Mouse (Mus musculus) embryonic facial prominence, embryonic 12.5 days (tissue): ENCODE results near the gene Celf5. TPM values are rescaled to one million over a fixed set of nuclear protein-coding genes. Genes with fewer than 3 reads are reported as not detected.

Experiments used
- ATAC-seq: fragments of 200-750 bp; cut with Nextera tagmentation; 2 replicates; pipeline ENCODE4 v1.8.0; 2017; ENCODE audit not compliant: insufficient number of reproducible peaks, insufficient read depth, low FRiP score, low TSS enrichment
- H3K27ac ChIP-seq: fragments of 300-500 bp; sonication (generic); 2 replicates; pipeline ENCODE4 v1.5.1; 2016; ENCODE audit warnings: mild to moderate bottlenecking
- H3K27me3 ChIP-seq: fragments of 300-500 bp; sonication (generic); 2 replicates; pipeline ENCODE4 v1.6.1; 2016; ENCODE audit warnings: mild to moderate bottlenecking, moderate library complexity
- H3K36me3 ChIP-seq: fragments of 300-500 bp; sonication (generic); 2 replicates; pipeline ENCODE4 v1.6.1; 2016; ENCODE audit warnings: mild to moderate bottlenecking
- H3K4me1 ChIP-seq: fragments of 300-500 bp; sonication (generic); 2 replicates; pipeline ENCODE4 v1.6.1; 2016
- H3K4me2 ChIP-seq: fragments of 300-500 bp; sonication (generic); replicated peaks from 2 replicates; pipeline ENCODE4 v1.6.1; 2016; ENCODE audit warnings: mild to moderate bottlenecking, moderate library complexity
- H3K4me3 ChIP-seq: fragments of 300-500 bp; sonication (generic); 2 replicates; pipeline ENCODE4 v1.5.1; 2016; ENCODE audit warnings: mild to moderate bottlenecking
- H3K9ac ChIP-seq: fragments of 300-500 bp; sonication (generic); 2 replicates; pipeline ENCODE4 v1.6.1; 2016; ENCODE audit warnings: mild to moderate bottlenecking, moderate library complexity
- H3K9me3 ChIP-seq: fragments of 300-500 bp; sonication (generic); 2 replicates; pipeline ENCODE4 v1.6.1; 2016; ENCODE audit warnings: mild to moderate bottlenecking, moderate library complexity
- WGBS: fragments of 180-500 bp; shearing (Covaris S2); methylation state at CpG from one replicate; pipeline ENCODE4 v1.1.7; 2016; 5-methylcytosine and 5-hydroxymethylcytosine counted together
- polyA plus RNA-seq: library from polyadenylated mRNA; unstranded; fragments of >200 nt; fragmentation: Nextera tagmentation; extraction: Ambion mirVana; gene quantifications from 2 replicates; pipeline ENCODE4 v1.2.1, GENCODE M21; 2016

The Celf5 gene
- polyA plus RNA-seq, 1 experiment from 2014 or later, result 2.7 TPM

GRCm38 (mm10) chr10:81496969-81497368, 14.5 kb upstream of the Celf5 start:
- H3K9ac ChIP-seq, result peak overlapping the region; percentile 15; the same call in 1 of the 2 replicates
- H3K4me3 ChIP-seq, result peak overlapping the region; percentile 90
- peaks cover 22% of the 10 kb centered on the region for H3K4me1 ChIP-seq
- H3K27ac ChIP-seq, result no peak overlapping the region
- no peaks in the 10 kb centered on the region for H3K9me3 ChIP-seq
- no peaks in the 10 kb centered on the region for H3K27me3 ChIP-seq
- no peak for ATAC-seq
- H3K36me3 ChIP-seq, result peaks cover 15% of the 10 kb centered on the region
- H3K4me2 ChIP-seq, result peak overlapping the region; percentile 45
- 37% methylated on average over 4 of the region's 4 CpGs for WGBS

GRCm38 (mm10) chr10:81496264-81496901, 13.9 kb upstream of the Celf5 start, which contains the start of gene Ncln:
Ncln (minus strand) TSS chr10:81496392.
- H3K9ac ChIP-seq, result peak within 1 kb of the TSS; percentile 88

GRCm38 (mm10) chr10:81495616-81496263, 13.2 kb upstream of the Celf5 start:
- Histone ChIP-seq H3K36me3 (peaks cover 27% of the 10 kb centered on the region), H3K4me1 (peaks cover 22% of the 10 kb centered on the region), H3K4me3 (peak overlapping the region; percentile 90), H3K9me3 (no peaks in the 10 kb centered on the region), H3K27ac (no peak overlapping the region; the same call in 1 of the 2 replicates), H3K4me2 (peak overlapping the region; percentile 97), H3K9ac (peak overlapping the region; percentile 88), H3K27me3 (no peaks in the 10 kb centered on the region)
- no peak for ATAC-seq
- 2% methylated on average over 41 of the region's 41 CpGs for whole genome bisulfite sequencing

More at GRCm38 (mm10) chr10:81496264-81496901, 13.9 kb upstream of the Celf5 start, which contains the start of gene Ncln:
- H3K4me3 ChIP-seq, result peak within 1 kb of the TSS; percentile 90
- H3K36me3 ChIP-seq, result peaks cover 21% of the 10 kb centered on the region
- peak within 1 kb of the TSS; percentile 60; the same call in 1 of the 2 replicates for H3K27ac ChIP-seq
- H3K27me3 ChIP-seq, result no peaks in the 10 kb centered on the region
- peak; percentile 95 for ATAC-seq
- peak within 1 kb of the TSS; percentile 97 for H3K4me2 ChIP-seq
- WGBS, result under 1% methylated on average over 45 of the region's 45 CpGs
- no peaks in the 10 kb centered on the region for H3K9me3 ChIP-seq
- peaks cover 22% of the 10 kb centered on the region for H3K4me1 ChIP-seq

GRCm38 (mm10) chr10:81495151-81495550, 12.6 kb upstream of the Celf5 start:
- Histone ChIP-seq H3K27me3 (no peaks in the 10 kb centered on the region), H3K4me3 (peak overlapping the region; percentile 90), H3K27ac (no peak overlapping the region), H3K36me3 (peaks cover 33% of the 10 kb centered on the region), H3K9ac (peak overlapping the region; percentile 88), H3K4me2 (peak overlapping the region; percentile 97), H3K4me1 (peaks cover 22% of the 10 kb centered on the region), H3K9me3 (no peaks in the 10 kb centered on the region)
- WGBS, result 78% methylated on average over 6 of the region's 6 CpGs
- no peak for ATAC-seq

GRCm38 (mm10) chr10:81494260-81495041, 11.9 kb upstream of the Celf5 start:
- no peak overlapping the region for H3K27ac ChIP-seq
- no peak for ATAC-seq
- H3K4me1 ChIP-seq, result peaks cover 22% of the 10 kb centered on the region
- H3K9ac ChIP-seq, result peak overlapping the region; percentile 88; the same call in 1 of the 2 replicates
- peak overlapping the region; percentile 97 for H3K4me2 ChIP-seq
- 90% methylated on average over 11 of the region's 11 CpGs for WGBS
- no peaks in the 10 kb centered on the region for H3K27me3 ChIP-seq
- H3K4me3 ChIP-seq, result peak overlapping the region; percentile 90
- peaks cover 40% of the 10 kb centered on the region for H3K36me3 ChIP-seq
- H3K9me3 ChIP-seq, result no peaks in the 10 kb centered on the region

- Histone ChIP-seq H3K4me3 (no peak overlapping the region), H3K27ac (no peak overlapping the region), H3K36me3 (peaks cover 47% of the 10 kb centered on the region), H3K27me3 (no peaks in the 10 kb centered on the region), H3K9me3 (no peaks in the 10 kb centered on the region), H3K9ac (no peak overlapping the region), H3K4me2 (no peak overlapping the region), H3K4me1 (peaks cover 22% of the 10 kb centered on the region)
- 84% methylated on average over 8 of the region's 8 CpGs for WGBS
- no peak for ATAC-seq
Measured at GRCm38 (mm10) chr10:81493601-81494220, 11.2 kb upstream of the Celf5 start.

- ATAC-seq, result no peak
- H3K36me3 ChIP-seq, result peaks cover 57% of the 10 kb centered on the region
- no peaks in the 10 kb centered on the region for H3K27me3 ChIP-seq
- no peak overlapping the region for H3K4me2 ChIP-seq
- H3K9ac ChIP-seq, result no peak overlapping the region
- H3K4me3 ChIP-seq, result no peak overlapping the region
- WGBS, result 75% methylated on average over 11 of the region's 11 CpGs
- H3K9me3 ChIP-seq, result no peaks in the 10 kb centered on the region
- peaks cover 22% of the 10 kb centered on the region for H3K4me1 ChIP-seq
- H3K27ac ChIP-seq, result no peak overlapping the region
Measured at GRCm38 (mm10) chr10:81492606-81493240, 10.2 kb upstream of the Celf5 start.

GRCm38 (mm10) chr10:81491018-81491417, 8.5 kb upstream of the Celf5 start:
- H3K4me3 ChIP-seq, result no peak overlapping the region
- 92% methylated on average over 9 of the region's 9 CpGs for WGBS
- H3K9ac ChIP-seq, result no peak overlapping the region
- H3K4me1 ChIP-seq, result peaks cover 22% of the 10 kb centered on the region
- no peak overlapping the region for H3K27ac ChIP-seq
- H3K4me2 ChIP-seq, result no peak overlapping the region
- H3K9me3 ChIP-seq, result no peaks in the 10 kb centered on the region
- H3K36me3 ChIP-seq, result peaks cover 73% of the 10 kb centered on the region
- H3K27me3 ChIP-seq, result no peaks in the 10 kb centered on the region
- ATAC-seq, result no peak

- H3K9me3 ChIP-seq, result no peaks in the 10 kb centered on the region
- no peak for ATAC-seq
- peaks cover 73% of the 10 kb centered on the region for H3K36me3 ChIP-seq
- H3K4me2 ChIP-seq, result no peak overlapping the region
- peaks cover 15% of the 10 kb centered on the region for H3K4me1 ChIP-seq
- H3K27ac ChIP-seq, result no peak overlapping the region
- 89% methylated on average over 14 of the region's 14 CpGs for WGBS
- no peak overlapping the region for H3K4me3 ChIP-seq
- no peaks in the 10 kb centered on the region for H3K27me3 ChIP-seq
- H3K9ac ChIP-seq, result no peak overlapping the region
Measured at GRCm38 (mm10) chr10:81489941-81490340, 7.4 kb upstream of the Celf5 start.

- Histone ChIP-seq H3K9me3 (no peaks in the 10 kb centered on the region), H3K4me1 (no peaks in the 10 kb centered on the region), H3K9ac (no peak overlapping the region), H3K4me2 (no peak overlapping the region), H3K27me3 (peaks cover under 1% of the 10 kb centered on the region; the same call in 1 of the 2 replicates), H3K36me3 (peaks cover 69% of the 10 kb centered on the region), H3K27ac (no peak overlapping the region), H3K4me3 (no peak overlapping the region)
- 86% methylated on average over 11 of the region's 11 CpGs for WGBS
- ATAC-seq, result no peak
Measured at GRCm38 (mm10) chr10:81488081-81488480, 5.6 kb upstream of the Celf5 start.

GRCm38 (mm10) chr10:81486496-81486895, 4.0 kb upstream of the Celf5 start:
- H3K4me3 ChIP-seq, result no peak overlapping the region
- H3K27ac ChIP-seq, result no peak overlapping the region
- H3K9me3 ChIP-seq, result no peaks in the 10 kb centered on the region
- WGBS, result 84% methylated on average over 10 of the region's 10 CpGs
- H3K4me1 ChIP-seq, result peaks cover 4% of the 10 kb centered on the region; the same call in 1 of the 2 replicates
- H3K4me2 ChIP-seq, result no peak overlapping the region
- no peak for ATAC-seq
- peaks cover 53% of the 10 kb centered on the region for H3K36me3 ChIP-seq
- H3K9ac ChIP-seq, result no peak overlapping the region
- H3K27me3 ChIP-seq, result peaks cover 17% of the 10 kb centered on the region
